Mouse (Mus musculus): ENCODE measurements around the gene Cacng7. TPM values are rescaled to one million over a fixed set of nuclear protein-coding genes. Genes with fewer than 3 reads are reported as not detected.
"Not testable (repeated sequence)": the region's sequence is repeated elsewhere in the genome, so short reads cannot be mapped to it uniquely, and the experiment has no call there.

Cacng7 gene
- 100 to 1,000 TPM; 173 to 194 (median 181) TPM for total RNA-seq (2022)

- DNase-seq (ENCODE audit: low spot score in 2 of 2): peak in 1 of 2 experiments; percentile 22
These were observed at the start of gene Cacng7 for GRCm38 (mm10) chr7:3332619-3333521. Gene Cacng7 (plus strand): TSS chr7:3332955.

- no peak for DNase-seq (ENCODE audit: low spot score in 2 of 2)
These were observed 49.5 kb upstream of the Cacng7 start for GRCm38 (mm10) chr7:3283081-3283875.

- no peak for DNase-seq (ENCODE audit: low spot score in 2 of 2)
These were observed 48.2 kb upstream of the Cacng7 start for GRCm38 (mm10) chr7:3284604-3285003.

GRCm38 (mm10) chr7:3286036-3286435 is 46.7 kb upstream of the Cacng7 start:
- no peak for DNase-seq (ENCODE audit: low spot score in 2 of 2)

GRCm38 (mm10) chr7:3287186-3287585 is 45.6 kb upstream of the Cacng7 start:
- DNase-seq (ENCODE audit: low spot score in 2 of 2): no peak

- DNase-seq (ENCODE audit: low spot score in 2 of 2): peak; percentile 59 to 69
These were observed 43.5 kb upstream of the Cacng7 start, which contains the start of the genes Myadm and Prkcg for GRCm38 (mm10) chr7:3288976-3289970. Gene Myadm (plus strand): TSS chr7:3289080. Gene Prkcg (plus strand): TSS chr7:3289179.

- peak; percentile 61 to 92 for DNase-seq (ENCODE audit: low spot score in 2 of 2)
These were observed 42.3 kb upstream of the Cacng7 start for GRCm38 (mm10) chr7:3290257-3291033.

- no peak for DNase-seq (ENCODE audit: low spot score in 2 of 2)
These were observed 41.6 kb upstream of the Cacng7 start for GRCm38 (mm10) chr7:3291197-3291596.

- no peak for DNase-seq (ENCODE audit: low spot score in 2 of 2)
These were observed 41.0 kb upstream of the Cacng7 start for GRCm38 (mm10) chr7:3291764-3292163.

GRCm38 (mm10) chr7:3292271-3292670 is 40.5 kb upstream of the Cacng7 start:
- not testable (repeated sequence) for DNase-seq (ENCODE audit: low spot score in 2 of 2)

GRCm38 (mm10) chr7:3292791-3293190 is 40.0 kb upstream of the Cacng7 start:
- DNase-seq (ENCODE audit: low spot score in 2 of 2): no peak

GRCm38 (mm10) chr7:3294794-3295193 is 38.0 kb upstream of the Cacng7 start:
- DNase-seq (ENCODE audit: low spot score in 2 of 2): no peak

- DNase-seq (ENCODE audit: low spot score in 2 of 2): no peak
These were observed 37.2 kb upstream of the Cacng7 start for GRCm38 (mm10) chr7:3295321-3296110.

GRCm38 (mm10) chr7:3296711-3297110 is 36.0 kb upstream of the Cacng7 start:
- no peak for DNase-seq (ENCODE audit: low spot score in 2 of 2)

- DNase-seq (ENCODE audit: low spot score in 2 of 2): no peak
These were observed 32.7 kb upstream of the Cacng7 start for GRCm38 (mm10) chr7:3299941-3300617.

- no peak for DNase-seq (ENCODE audit: low spot score in 2 of 2)
These were observed 31.7 kb upstream of the Cacng7 start for GRCm38 (mm10) chr7:3300891-3301627.

- DNase-seq (ENCODE audit: low spot score in 2 of 2): peak in 1 of 2 experiments; percentile 34
These were observed 30.9 kb upstream of the Cacng7 start for GRCm38 (mm10) chr7:3301628-3302555.
